Mouse (Mus musculus) adrenal gland, postnatal 0 days (tissue): ENCODE data around the gene Scgb1b18. TPM values are rescaled to one million over a fixed set of nuclear protein-coding genes. Genes with fewer than 3 reads are reported as not detected.

Source experiments
- polyA plus RNA-seq: library from polyadenylated mRNA; unstranded; fragments of >200 nt; fragmentation: Nextera tagmentation; extraction: Ambion mirVana; gene quantifications from 2 replicates; pipeline ENCODE4 v1.2.1, GENCODE M21; 2015

Scgb1b18 gene
- not detected in 2 replicates for polyA plus RNA-seq

DNA sequence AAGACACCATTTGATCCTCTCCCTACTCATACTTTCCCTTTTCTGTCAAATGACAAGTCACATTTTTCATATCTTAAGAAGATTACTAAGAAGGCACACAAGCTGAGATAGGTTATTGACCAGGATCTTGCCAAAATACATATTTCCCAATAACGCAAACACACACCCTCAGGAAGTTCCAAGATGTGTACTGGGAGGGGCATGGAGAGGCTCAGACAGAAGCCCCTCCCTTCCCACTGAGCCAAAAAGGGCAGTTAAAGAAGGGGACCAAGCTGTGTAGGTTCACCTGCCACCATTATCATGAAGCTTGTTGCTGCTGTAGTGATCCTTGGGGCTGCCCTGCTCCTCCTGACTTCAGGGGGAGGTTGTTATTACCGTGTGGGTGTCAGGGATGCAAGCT is at the start of gene Scgb1b18:
Scgb1b18 (plus strand) TSS at position 301 of the 400 bp plus-strand sequence.

DNA sequence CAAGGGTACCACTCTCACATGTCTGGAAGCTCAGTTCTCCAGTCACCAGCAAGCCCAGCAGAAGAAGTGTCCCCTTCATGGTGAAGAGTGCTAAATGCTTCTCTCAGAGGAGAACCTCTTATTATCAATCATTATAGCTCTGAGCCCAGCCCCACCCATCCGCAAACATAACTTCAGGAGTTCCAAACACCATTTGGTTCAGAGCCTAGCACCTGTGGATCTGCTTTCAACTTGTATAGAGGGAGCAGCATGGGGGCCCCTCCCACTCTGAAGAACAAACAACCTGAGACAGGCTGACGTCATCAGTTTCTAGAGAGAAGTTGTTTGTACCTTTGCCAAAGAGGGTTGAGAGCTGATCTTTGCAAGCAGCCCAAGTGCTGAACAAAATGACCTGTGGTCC is 11.6 kb upstream of the Scgb1b18 start, which contains the start of gene Scgb2b18:
Scgb2b18 (minus strand) TSS at position 101 of the 400 bp plus-strand sequence.

Other genes with a start within 250 kb of the Scgb1b18 start
- gene Scgb2b17, start 129.0 kb upstream of the Scgb1b18 start, polyA plus RNA-seq: not detected in 2 replicates
- gene Scgb1b17, start 122.1 kb upstream of the Scgb1b18 start, polyA plus RNA-seq: not detected in 2 replicates
- gene Scgb2b18, start 11.7 kb upstream of the Scgb1b18 start, polyA plus RNA-seq: not detected in 2 replicates
- gene Scgb2b19, start 94.8 kb downstream of the Scgb1b18 start, polyA plus RNA-seq: not detected in 2 replicates
- not detected in 2 replicates for gene Scgb1b19, start 101.7 kb downstream of the Scgb1b18 start, polyA plus RNA-seq
- gene Scgb2b20, start 180.8 kb downstream of the Scgb1b18 start, polyA plus RNA-seq: not detected in 2 replicates
- not detected in 2 replicates for gene Scgb1b20, start 187.7 kb downstream of the Scgb1b18 start, polyA plus RNA-seq